Mouse (Mus musculus) urinary bladder, postnatal 10 days (tissue): ENCODE results near the gene Defb43.

Source experiments
- DNase-seq: peaks from one replicate; pipeline ENCODE4 v3.0.0; 2022; ENCODE audit warnings: low spot score

The Defb43 gene

GRCm38 (mm10) chr14:63066630-63067310 lies 55.2 kb downstream of the Defb43 start:
- no peak for DNase-seq
